Mouse (Mus musculus) stomach, postnatal 0 days (tissue): ENCODE measurements around the gene Gpsm1. TPM values are rescaled to one million over a fixed set of nuclear protein-coding genes. Genes with fewer than 3 reads are reported as not detected.
A peak's percentile ranks its signal among the peaks of the same experiment; 100 is the strongest.

Experiments used
- ATAC-seq: fragments of 200-750 bp; cut with Nextera tagmentation; 2 replicates; pipeline ENCODE4 v1.8.0; 2017; ENCODE audit not compliant: low FRiP score, low TSS enrichment
- DNase-seq: peaks from one replicate; pipeline ENCODE4 v3.0.0-alpha.2; 2016; ENCODE audit warnings: low spot score
- H3K27ac ChIP-seq: fragments of 300-500 bp; sonication (generic); replicated peaks from 2 replicates; pipeline ENCODE4 v1.5.1; 2014; ENCODE audit warnings: mild to moderate bottlenecking, control low read depth
- H3K27me3 ChIP-seq: fragments of 300-500 bp; sonication (generic); 2 replicates; pipeline ENCODE4 v1.6.1; 2014; ENCODE audit warnings: low read length; ENCODE audit not compliant: control insufficient read depth, insufficient read depth
- H3K36me3 ChIP-seq: fragments of 300-500 bp; sonication (generic); 2 replicates; pipeline ENCODE4 v1.6.1; 2014; ENCODE audit warnings: low read length, mixed read lengths; ENCODE audit not compliant: control insufficient read depth, insufficient read depth
- H3K4me1 ChIP-seq: fragments of 300-500 bp; sonication (generic); replicated peaks from 2 replicates; pipeline ENCODE4 v1.6.1; 2014; ENCODE audit warnings: antibody characterized with exemption; ENCODE audit not compliant: control insufficient read depth, insufficient read depth
- H3K4me2 ChIP-seq: fragments of 300-500 bp; sonication (generic); replicated peaks from 2 replicates; pipeline ENCODE4 v1.6.1; 2014; ENCODE audit warnings: low read depth, mild to moderate bottlenecking, control low read depth, moderate library complexity
- H3K4me3 ChIP-seq: fragments of 300-500 bp; sonication (generic); 2 replicates; pipeline ENCODE4 v1.5.1; 2014; ENCODE audit warnings: low read depth, low read length, control low read depth
- H3K9ac ChIP-seq: fragments of 300-500 bp; sonication (generic); 2 replicates; pipeline ENCODE4 v1.6.1; 2014; ENCODE audit warnings: mild to moderate bottlenecking, low read length, control low read depth, mixed read lengths
- H3K9me3 ChIP-seq: fragments of 300-500 bp; sonication (generic); 2 replicates; pipeline ENCODE4 v1.6.1; 2016; ENCODE audit warnings: low read length; ENCODE audit not compliant: control insufficient read depth
- CTCF ChIP-seq: IDR thresholded peaks from 2 replicates; pipeline ENCODE4 v1.5.1; 2016; ENCODE audit warnings: antibody characterized with exemption, low read depth, mild to moderate bottlenecking, moderate library complexity
- EP300 ChIP-seq: optimal IDR thresholded peaks from 2 replicates; pipeline ENCODE3; 2016; ENCODE audit warnings: antibody characterized with exemption
- WGBS: fragments of 180-500 bp; shearing (Covaris S2); extraction: QIAGEN DNeasy Blood & Tissue Kit; methylation state at CpG from one replicate; pipeline ENCODE4 v1.1.7; 2014; 5-methylcytosine and 5-hydroxymethylcytosine counted together
- polyA plus RNA-seq: library from polyadenylated mRNA; unstranded; fragments of >200 nt; fragmentation: Nextera tagmentation; extraction: Ambion mirVana; gene quantifications from 2 replicates; pipeline ENCODE4 v1.2.1, GENCODE M21; 2015

Gene Gpsm1
- polyA plus RNA-seq, 1 experiment from 2014 or later = 20.9 TPM

DNA sequence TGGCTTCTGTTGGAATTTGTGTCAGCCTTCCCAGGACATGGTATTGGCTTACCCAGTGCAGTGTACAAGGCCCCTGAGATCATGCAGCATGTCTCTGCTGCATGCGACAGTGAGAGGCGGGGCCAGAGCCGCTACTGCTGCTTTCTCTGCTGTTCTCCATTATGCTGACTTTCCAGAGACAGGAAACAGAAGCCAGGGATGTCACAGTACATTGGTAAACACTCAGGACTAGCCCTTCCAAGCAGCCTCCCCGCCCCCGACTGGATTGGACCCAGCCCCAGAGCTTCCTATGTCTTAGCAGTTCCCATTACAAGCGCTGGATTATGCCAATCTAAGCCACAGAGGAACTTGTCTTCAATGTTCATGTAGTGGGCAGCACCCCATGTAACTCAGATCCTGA is 32.9 kb downstream of the Gpsm1 start:
- ATAC-seq = no peak
- TF ChIP-seq EP300 = no peak
- no peak for TF ChIP-seq CTCF
- no peak for DNase-seq
- Histone ChIP-seq H3K4me3 (no peak overlapping the region), H3K9ac (no peak overlapping the region), H3K4me1 (no peaks in the 10 kb centered on the region; the same call in 1 of the 2 replicates), H3K27ac (peak overlapping the region; percentile 35; the same call in 1 of the 2 replicates), H3K36me3 (peaks cover 5% of the 10 kb centered on the region; the same call in 1 of the 2 replicates), H3K27me3 (no peaks in the 10 kb centered on the region), H3K4me2 (no peak overlapping the region), H3K9me3 (no peaks in the 10 kb centered on the region)
- 43% methylated on average over 6 of the region's 6 CpGs for WGBS

DNA sequence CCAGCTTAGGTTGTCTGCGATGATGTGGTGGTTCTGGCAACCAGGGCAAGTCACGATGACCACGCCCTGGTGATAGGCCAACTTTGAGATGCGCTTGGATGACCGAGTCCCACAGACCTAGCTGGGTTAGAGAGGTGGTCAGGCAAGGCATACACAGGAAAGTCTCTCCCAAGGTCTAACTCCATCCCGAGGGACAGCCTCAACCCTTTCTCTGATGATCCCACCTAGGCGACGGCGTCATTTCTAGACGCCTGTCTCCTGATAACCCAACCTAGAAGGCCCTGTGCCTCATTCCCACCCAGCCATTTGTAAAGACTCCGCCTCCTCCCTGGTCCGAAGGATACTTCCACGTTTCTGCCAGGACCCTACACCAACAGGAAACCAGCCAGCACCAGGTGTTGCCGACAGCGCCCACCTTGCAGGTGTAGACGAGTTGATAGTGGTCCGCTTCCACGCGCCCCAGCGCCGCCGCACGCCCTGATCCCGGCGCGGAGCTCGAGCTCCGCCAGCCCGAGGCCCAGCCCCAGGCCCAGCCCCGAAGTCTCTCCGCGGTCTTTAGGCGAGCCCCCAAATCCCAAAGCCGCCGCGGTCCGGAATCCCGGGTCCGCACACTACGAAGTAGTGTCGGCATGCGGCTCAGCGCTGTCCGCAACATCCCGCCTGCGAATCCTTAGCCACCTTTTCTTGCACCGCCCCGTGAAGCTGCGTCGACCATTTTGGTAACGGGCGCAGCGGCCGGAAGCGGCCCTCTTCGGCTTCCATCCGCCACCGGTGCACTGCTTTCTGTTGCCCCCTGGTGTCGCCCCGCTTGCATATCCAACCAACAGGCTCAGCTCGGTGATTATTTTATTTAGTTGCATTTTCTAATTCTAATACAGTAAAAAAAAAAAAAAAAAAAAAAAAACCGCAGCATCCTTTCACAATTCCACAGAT is 36.3 kb downstream of the Gpsm1 start, which contains the start of gene Dnlz:
Dnlz (minus strand) TSS at position 753 of the 933 bp plus-strand sequence.
- Histone ChIP-seq H3K27me3 (no peaks in the 10 kb centered on the region), H3K4me3 (peak within 1 kb of the TSS; percentile 79), H3K9me3 (no peaks in the 10 kb centered on the region), H3K9ac (peak within 1 kb of the TSS; percentile 96), H3K4me1 (no peaks in the 10 kb centered on the region; the same call in 1 of the 2 replicates), H3K27ac (peak within 1 kb of the TSS; percentile 87), H3K4me2 (peak within 1 kb of the TSS; percentile 99), H3K36me3 (no peaks in the 10 kb centered on the region)
- TF ChIP-seq CTCF (peak; percentile 85), EP300 (no peak)
- ATAC-seq (peak; percentile 80), DNase-seq (peak; percentile 93)
- 2% methylated on average over 62 of the region's 62 CpGs for WGBS

DNA sequence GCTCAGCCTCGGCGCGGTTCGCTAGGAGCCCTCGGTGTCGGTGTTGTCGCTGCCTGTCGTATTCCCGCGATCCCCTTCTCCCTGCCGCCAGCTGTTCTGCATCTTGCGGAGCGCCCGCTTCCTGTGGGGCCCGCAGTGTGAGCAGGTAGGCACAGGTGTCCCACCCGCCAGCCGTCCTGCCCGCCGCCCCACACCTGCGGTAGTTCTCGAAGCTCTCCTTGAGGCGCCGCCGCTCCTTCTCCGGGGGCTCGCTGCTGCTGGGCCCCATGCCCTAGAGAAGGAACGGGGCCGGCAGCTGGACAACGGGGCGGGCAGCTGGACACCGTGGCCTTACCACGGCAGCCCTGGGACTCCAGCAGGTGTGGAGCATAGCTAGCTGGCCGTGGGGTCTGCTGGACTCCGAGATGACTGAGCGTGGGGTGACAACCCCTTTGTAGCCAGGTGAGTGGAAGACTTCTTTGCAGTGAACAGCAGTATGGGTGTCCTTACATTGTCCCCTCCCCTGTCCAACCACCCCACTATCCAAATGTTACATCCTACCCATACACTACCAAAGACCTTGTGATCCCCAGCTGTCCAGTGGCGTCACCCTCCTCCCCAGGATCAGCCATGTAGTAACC is 37.1 kb downstream of the Gpsm1 start:
- Histone ChIP-seq H3K36me3 (no peaks in the 10 kb centered on the region), H3K27me3 (no peaks in the 10 kb centered on the region), H3K4me3 (peak overlapping the region; percentile 79), H3K9me3 (no peaks in the 10 kb centered on the region), H3K4me1 (no peaks in the 10 kb centered on the region; the same call in 1 of the 2 replicates), H3K27ac (0 out of 2 replicates have a peak overlapping the region, but pooled peaks have one; percentile 40), H3K9ac (peak overlapping the region; percentile 96), H3K4me2 (peak overlapping the region; percentile 99)
- ATAC-seq = peak; percentile 12; the same call in 1 of the 2 replicates
- TF ChIP-seq EP300 (no peak), CTCF (no peak)
- peak; percentile 60 for DNase-seq
- WGBS = 3% methylated on average over 36 of the region's 36 CpGs

DNA sequence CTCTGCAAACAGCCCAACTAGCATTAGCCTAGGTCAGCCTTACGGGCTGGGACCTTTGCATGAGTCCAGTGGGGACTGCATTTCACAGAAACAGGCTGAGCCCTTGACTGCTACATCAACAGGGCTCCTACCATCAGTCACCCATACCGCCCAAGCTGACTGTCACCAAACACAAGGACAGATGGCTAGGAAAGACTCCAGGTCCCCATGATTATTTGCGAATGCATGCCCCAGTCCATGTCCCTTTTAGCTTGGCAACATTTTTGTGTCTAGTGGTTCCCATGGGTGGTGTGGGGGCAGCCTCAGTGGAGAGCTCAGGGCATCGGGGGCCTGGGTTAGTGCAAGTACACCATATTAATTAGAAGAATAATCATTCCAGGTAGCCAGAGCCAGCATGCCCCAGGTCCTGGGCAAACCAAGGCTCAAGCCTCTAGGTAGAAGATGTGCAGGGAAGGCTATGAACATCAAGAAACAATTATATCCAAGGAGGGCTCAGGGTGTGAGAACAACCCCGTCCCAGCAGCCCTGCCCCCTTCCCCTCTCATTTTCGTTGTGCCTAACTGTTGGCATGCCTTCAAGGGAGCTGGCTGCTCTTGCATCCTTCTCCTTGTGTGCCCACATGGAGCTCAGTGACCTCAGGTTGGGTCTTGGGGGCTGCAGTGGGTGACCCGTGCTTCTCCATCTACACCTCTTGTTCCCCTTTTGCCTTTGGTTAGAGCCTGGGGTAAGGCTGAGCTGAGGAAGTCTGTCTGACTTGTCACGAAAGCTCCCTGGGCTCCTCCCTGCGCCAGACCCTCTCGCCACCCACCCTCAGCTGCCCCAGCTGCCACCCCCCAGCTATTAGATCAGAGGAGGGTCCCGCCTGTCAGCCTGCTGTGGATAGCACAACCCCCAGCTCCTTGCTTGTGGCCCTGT is 38.0 kb downstream of the Gpsm1 start:
- Histone ChIP-seq H3K36me3 (no peaks in the 10 kb centered on the region), H3K27ac (no peak overlapping the region), H3K4me3 (peak overlapping the region; percentile 79; the same call in 1 of the 2 replicates), H3K9me3 (no peaks in the 10 kb centered on the region), H3K9ac (no peak overlapping the region), H3K4me2 (peak overlapping the region; percentile 99), H3K27me3 (no peaks in the 10 kb centered on the region), H3K4me1 (no peaks in the 10 kb centered on the region; the same call in 1 of the 2 replicates)
- TF ChIP-seq EP300 (no peak), CTCF (no peak)
- DNase-seq (no peak), ATAC-seq (no peak)
- WGBS = 85% methylated on average over 11 of the region's 11 CpGs

DNA sequence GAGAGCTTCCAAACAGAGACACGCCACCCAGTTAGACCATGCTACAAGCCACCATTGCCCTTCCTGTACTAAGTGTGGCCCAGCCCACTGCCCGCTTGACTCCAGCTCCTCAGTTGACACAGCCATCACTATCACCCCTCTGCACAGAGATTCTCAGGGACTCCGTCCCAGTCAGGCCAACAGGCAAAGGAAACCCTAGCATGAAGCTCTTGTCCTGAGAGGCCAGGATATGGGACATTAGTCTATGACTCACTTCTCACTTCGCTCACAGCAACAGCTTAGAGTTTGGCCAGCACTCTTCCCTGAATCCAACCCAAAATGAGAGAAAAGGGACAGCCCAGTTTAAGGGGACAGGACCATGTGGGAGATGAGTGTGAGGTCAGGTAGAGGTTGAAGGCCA is 39.1 kb downstream of the Gpsm1 start:
- Histone ChIP-seq H3K27me3 (no peaks in the 10 kb centered on the region), H3K36me3 (no peaks in the 10 kb centered on the region), H3K27ac (no peak overlapping the region), H3K4me2 (no peak overlapping the region), H3K9ac (no peak overlapping the region), H3K4me3 (no peak overlapping the region), H3K9me3 (no peaks in the 10 kb centered on the region), H3K4me1 (no peaks in the 10 kb centered on the region; the same call in 1 of the 2 replicates)
- no peak for DNase-seq
- TF ChIP-seq CTCF (no peak), EP300 (no peak)
- WGBS = 86% methylated on average over 4 of the region's 4 CpGs
- ATAC-seq = no peak
